Mouse (Mus musculus) G1E (cell line): ENCODE data around the gene Rad18.

Experiments
- CTCF ChIP-seq: IDR thresholded peaks from 2 replicates; pipeline ENCODE4 v1.5.1; 2012; ENCODE audit warnings: low read depth, low read length, inconsistent platforms, mixed read lengths
- GATA1 ChIP-seq: IDR thresholded peaks from 2 replicates; pipeline ENCODE4 v1.6.1; 2012; ENCODE audit warnings: borderline replicate concordance, low read length, inconsistent platforms, mixed read lengths
- GATA2 ChIP-seq: IDR thresholded peaks from 2 replicates; pipeline ENCODE4 v1.6.1; 2012; ENCODE audit warnings: low read depth, low read length, inconsistent platforms, borderline replicate concordance
- POLR2AphosphoS5 ChIP-seq: IDR thresholded peaks from 2 replicates; pipeline ENCODE4 v1.6.1; 2012; ENCODE audit warnings: low read depth, low read length, inconsistent platforms; ENCODE audit not compliant: insufficient replicate concordance
- TAL1 ChIP-seq: conservative IDR thresholded peaks from 2 replicates; pipeline ENCODE4 v1.6.1; 2012; ENCODE audit warnings: low read depth, low read length, inconsistent platforms, mixed read lengths

- no peak for TF ChIP-seq CTCF
- TF ChIP-seq TAL1 = no peak
- TF ChIP-seq POLR2AphosphoS5 = no peak
- TF ChIP-seq GATA1 = no peak
- no peak for TF ChIP-seq GATA2
Measured at GRCm38 (mm10) chr6:112628301-112628700, 68.2 kb downstream of the Rad18 start.
